Mouse (Mus musculus): ENCODE data around the gene Fmn2. TPM values are rescaled to one million over a fixed set of nuclear protein-coding genes. Genes with fewer than 3 reads are reported as not detected.

The Fmn2 gene
- polyA plus RNA-seq, 1 experiment from 2014 or later: 2.6 TPM

DNA sequence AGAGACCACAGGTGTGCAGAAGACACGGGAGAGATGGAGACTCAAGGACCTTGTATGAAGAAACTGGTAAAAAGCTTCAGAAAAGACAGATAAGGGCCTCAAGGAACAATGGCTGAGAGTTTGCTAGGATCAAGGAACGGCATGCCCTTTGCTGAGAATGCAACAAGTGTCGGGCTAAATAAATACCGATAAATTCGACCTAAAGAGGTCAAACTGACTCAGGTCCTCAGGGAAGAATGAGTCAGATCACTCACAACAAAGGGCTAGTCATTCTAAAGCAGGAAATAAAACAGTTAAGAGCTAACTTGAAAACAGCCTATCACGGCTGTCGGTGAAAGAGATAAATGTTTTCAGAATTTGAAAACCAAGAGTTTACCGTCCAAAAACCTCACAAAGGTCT lies 324.9 kb downstream of the Fmn2 start:
- H3K27me3 ChIP-seq: no peaks in the 10 kb centered on the region
- no peak overlapping the region for H3K4me2 ChIP-seq
- no peak for ATAC-seq (ENCODE audit: insufficient number of reproducible peaks, insufficient read depth, low FRiP score, low TSS enrichment, low read depth)
- no peaks in the 10 kb centered on the region for H3K9me3 ChIP-seq
- H3K4me3 ChIP-seq (replicated peaks): no peak overlapping the region
- H3K9ac ChIP-seq (replicated peaks): no peak overlapping the region
- H3K36me3 ChIP-seq: no peaks in the 10 kb centered on the region
- WGBS: 44% methylated on average over 8 of the region's 8 CpGs
- no peaks in the 10 kb centered on the region for H3K4me1 ChIP-seq (replicated peaks)
- H3K27ac ChIP-seq: no peak overlapping the region

DNA sequence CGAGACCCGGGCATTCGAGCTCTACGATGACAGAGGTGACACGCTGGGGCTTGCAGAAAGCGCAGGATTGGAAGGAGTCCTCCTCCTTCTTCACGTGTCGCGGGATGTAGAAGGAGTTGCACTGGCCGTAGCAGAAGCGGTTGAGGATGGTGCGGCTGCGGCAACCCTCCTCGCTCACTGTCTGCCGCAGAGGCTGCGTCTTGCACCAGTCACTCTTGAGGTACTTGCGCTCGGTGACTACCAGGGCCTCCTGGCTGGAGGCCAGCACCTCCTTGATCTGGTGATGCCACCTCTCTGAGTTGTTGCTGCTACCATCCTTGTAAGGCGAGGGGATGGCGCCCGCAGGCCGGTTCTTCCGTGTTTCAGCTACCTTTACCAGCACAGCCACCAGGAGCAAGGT lies 335.2 kb downstream of the Fmn2 start:
- ATAC-seq (ENCODE audit: insufficient number of reproducible peaks, insufficient read depth, low FRiP score, low TSS enrichment, low read depth): no peak
- Histone ChIP-seq H3K4me3 (replicated peaks) (no peak overlapping the region), H3K27me3 (no peaks in the 10 kb centered on the region), H3K9me3 (0 out of 2 replicates have a peak, but pooled peaks cover 6% of the 10 kb centered on the region), H3K4me1 (replicated peaks) (no peaks in the 10 kb centered on the region), H3K27ac (no peak overlapping the region), H3K36me3 (no peaks in the 10 kb centered on the region), H3K4me2 (no peak overlapping the region), H3K9ac (replicated peaks) (no peak overlapping the region)
- WGBS: 96% methylated on average over 23 of the region's 23 CpGs

DNA sequence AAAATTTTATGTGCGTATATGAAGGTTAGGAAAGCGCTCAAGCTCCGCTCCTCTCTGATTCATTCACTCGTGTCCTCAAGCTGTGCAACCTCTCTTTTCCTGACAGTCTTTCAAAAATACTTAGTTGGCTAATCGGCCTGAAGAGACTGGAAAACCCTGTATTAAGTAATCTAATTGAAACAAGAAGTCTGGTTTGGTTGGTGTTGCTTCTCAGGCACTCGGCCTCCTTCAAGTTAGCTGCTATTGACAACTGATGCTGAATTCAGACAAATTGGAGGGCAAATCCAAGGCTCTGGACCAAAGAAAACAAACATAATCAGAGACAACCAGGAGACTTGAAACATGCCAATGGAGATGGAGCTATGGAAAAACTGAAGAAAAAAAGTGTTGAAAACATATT lies 343.2 kb downstream of the Fmn2 start:
- no peak for ATAC-seq (ENCODE audit: insufficient number of reproducible peaks, insufficient read depth, low FRiP score, low TSS enrichment, low read depth)
- 62% methylated on average over 6 of the region's 6 CpGs for WGBS
- H3K4me2 ChIP-seq: no peak overlapping the region
- no peaks in the 10 kb centered on the region for H3K27me3 ChIP-seq
- H3K9me3 ChIP-seq: no peaks in the 10 kb centered on the region
- H3K9ac ChIP-seq (replicated peaks): no peak overlapping the region
- no peaks in the 10 kb centered on the region for H3K4me1 ChIP-seq (replicated peaks)
- no peak overlapping the region for H3K4me3 ChIP-seq (replicated peaks)
- no peak overlapping the region for H3K27ac ChIP-seq
- no peaks in the 10 kb centered on the region for H3K36me3 ChIP-seq

DNA sequence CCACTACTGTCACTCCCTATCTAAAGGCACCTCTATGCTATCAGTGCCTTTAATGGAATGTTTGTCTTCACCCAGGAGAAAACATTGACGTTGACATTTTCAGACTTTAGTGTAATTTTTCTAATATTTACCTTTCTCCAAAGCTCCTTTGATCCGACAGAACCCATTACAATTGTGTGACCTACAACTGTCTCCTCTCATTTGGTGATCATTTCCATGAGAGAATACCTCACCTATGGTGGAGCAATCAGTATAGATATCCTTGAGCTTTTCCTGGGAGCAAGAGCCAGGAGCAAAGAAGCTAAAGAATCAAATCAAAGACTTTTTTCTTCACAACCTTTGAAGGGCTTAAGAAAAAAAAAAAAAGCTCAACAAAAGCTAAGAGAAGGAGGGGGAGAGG lies 354.6 kb downstream of the Fmn2 start:
- 71% methylated on average over 2 of the region's 2 CpGs for WGBS
- H3K27me3 ChIP-seq: no peaks in the 10 kb centered on the region

DNA sequence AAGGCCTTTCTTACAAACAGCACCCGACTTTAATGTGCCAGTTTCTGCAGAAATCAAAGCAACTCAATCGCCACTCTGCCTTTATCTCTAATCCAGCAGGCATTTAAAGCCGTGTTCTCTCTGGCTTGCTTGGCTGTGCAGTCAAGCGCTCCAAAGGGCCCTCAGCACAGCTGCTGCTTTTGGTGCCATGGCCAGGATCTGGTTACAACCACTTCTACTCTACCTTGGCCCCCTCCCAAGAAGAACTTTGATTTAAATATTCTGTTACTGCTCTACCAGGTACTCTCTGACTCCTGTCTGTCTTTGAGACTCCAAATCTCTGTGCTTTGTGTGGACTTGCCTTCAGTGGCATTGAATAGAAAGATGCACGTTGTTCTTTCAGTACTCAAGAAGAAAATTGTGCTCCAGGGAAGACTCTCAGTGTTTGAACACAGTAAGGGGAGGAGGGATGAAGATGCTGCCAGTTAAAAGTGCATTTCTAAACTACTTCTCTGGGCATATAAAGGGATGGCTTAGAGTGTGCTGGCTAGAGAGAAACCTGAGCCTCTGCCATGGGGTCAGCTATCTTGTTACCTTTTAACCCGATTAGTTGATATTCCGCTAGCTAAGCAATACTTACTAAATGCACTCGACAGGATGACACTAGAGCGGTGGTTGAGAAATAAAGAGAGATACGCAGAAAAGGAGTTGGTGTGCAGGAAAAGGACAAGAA lies 358.9 kb downstream of the Fmn2 start:
- ATAC-seq (ENCODE audit: insufficient number of reproducible peaks, insufficient read depth, low FRiP score, low TSS enrichment, low read depth): no peak
- Histone ChIP-seq H3K4me1 (replicated peaks) (no peaks in the 10 kb centered on the region), H3K36me3 (no peaks in the 10 kb centered on the region), H3K27ac (no peak overlapping the region), H3K9ac (replicated peaks) (no peak overlapping the region), H3K27me3 (no peaks in the 10 kb centered on the region), H3K9me3 (no peaks in the 10 kb centered on the region), H3K4me3 (replicated peaks) (no peak overlapping the region), H3K4me2 (no peak overlapping the region)
- 76% methylated on average over 10 of the region's 10 CpGs for WGBS

More for the DNA sequence above, 354.6 kb downstream of the Fmn2 start:
- no peak overlapping the region for H3K4me3 ChIP-seq (replicated peaks)
- no peaks in the 10 kb centered on the region for H3K36me3 ChIP-seq
- no peak overlapping the region for H3K4me2 ChIP-seq
- H3K4me1 ChIP-seq (replicated peaks): no peaks in the 10 kb centered on the region
- no peaks in the 10 kb centered on the region for H3K9me3 ChIP-seq
- H3K27ac ChIP-seq: no peak overlapping the region
- no peak for ATAC-seq (ENCODE audit: insufficient number of reproducible peaks, insufficient read depth, low FRiP score, low TSS enrichment, low read depth)
- no peak overlapping the region for H3K9ac ChIP-seq (replicated peaks)

Other genes starting within 250 kb of the Fmn2 start
- gene Olfr419, start 249.8 kb upstream of the Fmn2 start, polyA plus RNA-seq (2016; fragmentation: Nextera tagmentation; extraction: Ambion mirVana): not detected in 2 replicates
- not detected in 2 replicates for gene Mptx1, start 171.3 kb upstream of the Fmn2 start, polyA plus RNA-seq (2016; fragmentation: Nextera tagmentation; extraction: Ambion mirVana)
- not detected in 2 replicates for gene Olfr417, start 136.7 kb upstream of the Fmn2 start, polyA plus RNA-seq (2016; fragmentation: Nextera tagmentation; extraction: Ambion mirVana)
- not detected in 2 replicates for gene Olfr248, start 110.8 kb upstream of the Fmn2 start, polyA plus RNA-seq (2016; fragmentation: Nextera tagmentation; extraction: Ambion mirVana)
- not detected in 2 replicates for gene Olfr414, start 77.8 kb upstream of the Fmn2 start, polyA plus RNA-seq (2016; fragmentation: Nextera tagmentation; extraction: Ambion mirVana)
- not detected in 2 replicates for gene Olfr220, start 59.7 kb upstream of the Fmn2 start, polyA plus RNA-seq (2016; fragmentation: Nextera tagmentation; extraction: Ambion mirVana)